Mouse (Mus musculus) forebrain, embryonic 16.5 days (tissue): ENCODE measurements around the gene Mmp17. TPM values are rescaled to one million over a fixed set of nuclear protein-coding genes. Genes with fewer than 3 reads are reported as not detected.
"Not testable (repeated sequence)": the region's sequence is repeated elsewhere in the genome, so short reads cannot be mapped to it uniquely, and the experiment has no call there.

ENCODE experiments used
- ATAC-seq: fragments of 200-750 bp; cut with Nextera tagmentation; 2 replicates; pipeline ENCODE4 v1.8.0; 2017; ENCODE audit warnings: mild to moderate bottlenecking, moderate library complexity
- H3K27ac ChIP-seq: fragments of 300-500 bp; sonication (generic); 2 replicates; pipeline ENCODE4 v1.5.1; 2014; ENCODE audit warnings: low read length, control low read depth
- H3K27me3 ChIP-seq: fragments of 300-500 bp; sonication (generic); replicated peaks from 2 replicates; pipeline ENCODE4 v1.6.1; 2014; ENCODE audit warnings: low read length; ENCODE audit not compliant: control insufficient read depth, insufficient read depth
- H3K36me3 ChIP-seq: fragments of 300-500 bp; sonication (generic); 2 replicates; pipeline ENCODE4 v1.6.1; 2014; ENCODE audit not compliant: control insufficient read depth, insufficient read depth
- H3K4me1 ChIP-seq: fragments of 300-500 bp; sonication (generic); replicated peaks from 2 replicates; pipeline ENCODE4 v1.6.1; 2014; ENCODE audit warnings: low read length; ENCODE audit not compliant: control insufficient read depth, insufficient read depth
- H3K4me2 ChIP-seq: fragments of 300-500 bp; sonication (generic); 2 replicates; pipeline ENCODE4 v1.6.1; 2014; ENCODE audit warnings: mild to moderate bottlenecking, low read length, control low read depth
- H3K4me3 ChIP-seq: fragments of 300-500 bp; sonication (generic); replicated peaks from 2 replicates; pipeline ENCODE4 v1.5.1; 2014; ENCODE audit warnings: mild to moderate bottlenecking, low read length, control low read depth
- H3K9ac ChIP-seq: fragments of 300-500 bp; sonication (generic); replicated peaks from 2 replicates; pipeline ENCODE4 v1.6.1; 2014; ENCODE audit warnings: low read depth, low read length, control low read depth
- H3K9me3 ChIP-seq: fragments of 300-500 bp; sonication (generic); 2 replicates; pipeline ENCODE4 v1.6.1; 2016; ENCODE audit warnings: low read length; ENCODE audit not compliant: control insufficient read depth
- WGBS: fragments of 180-500 bp; shearing (Covaris S2); extraction: QIAGEN DNeasy Blood & Tissue Kit; methylation state at CpG from one replicate; pipeline ENCODE4 v1.1.7; 2014; 5-methylcytosine and 5-hydroxymethylcytosine counted together
- polyA plus RNA-seq: library from polyadenylated mRNA; unstranded; fragments of >200 nt; fragmentation: Nextera tagmentation; extraction: Ambion mirVana; gene quantifications from 2 replicates; pipeline ENCODE4 v1.2.1, GENCODE M21; 2015

Gene Mmp17
- polyA plus RNA-seq, 1 experiment from 2014 or later: 20.2 TPM

DNA sequence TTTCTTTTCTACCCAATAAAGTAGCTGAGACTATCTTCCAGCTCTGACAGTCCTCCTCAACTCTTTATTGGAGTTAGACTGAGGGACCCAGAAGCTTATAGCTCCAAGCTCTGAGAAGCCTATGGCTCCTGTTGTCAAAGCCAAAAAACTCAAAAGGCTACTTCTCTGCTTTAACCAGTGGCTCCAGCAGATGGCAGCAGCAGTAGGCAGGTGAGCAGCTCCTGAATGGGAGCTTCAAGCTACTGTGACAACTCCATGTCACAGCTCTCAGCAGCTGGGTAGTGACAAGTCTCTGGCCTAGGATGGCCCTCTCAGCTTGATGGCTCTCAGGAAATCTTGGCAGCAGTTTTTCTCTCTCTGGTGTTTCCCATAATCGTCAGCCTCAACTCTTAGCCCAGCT, 27.1 kb downstream of the Mmp17 start:
- Histone ChIP-seq H3K9me3 (no peaks in the 10 kb centered on the region), H3K4me3 (no peak overlapping the region), H3K4me2 (no peak overlapping the region), H3K9ac (no peak overlapping the region), H3K27ac (no peak overlapping the region), H3K27me3 (no peaks in the 10 kb centered on the region), H3K4me1 (no peaks in the 10 kb centered on the region), H3K36me3 (peaks cover 4% of the 10 kb centered on the region)
- peak; percentile 59 for ATAC-seq
- WGBS: 0% methylated on average over 1 of the region's 1 CpGs

DNA sequence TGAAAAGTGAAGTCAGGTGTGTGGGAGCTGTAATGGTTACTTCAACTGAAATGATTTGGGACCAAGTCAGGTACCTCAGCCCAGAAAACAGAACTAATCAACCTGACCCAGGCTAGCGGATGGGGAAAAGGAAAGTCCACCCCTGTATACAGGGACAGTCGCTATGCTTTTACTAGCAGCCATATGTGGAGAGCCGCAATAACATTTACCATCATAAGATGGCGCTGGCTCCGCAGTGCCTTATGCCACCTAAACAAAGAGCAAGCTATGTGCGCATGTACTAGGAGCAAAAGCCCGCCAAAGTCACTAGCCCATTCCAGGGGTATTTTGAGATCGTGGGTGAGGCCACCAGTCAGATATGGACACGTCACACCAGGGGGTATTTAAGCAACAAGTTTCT, 36.6 kb downstream of the Mmp17 start:
- not testable (repeated sequence) for H3K4me3 ChIP-seq, H3K4me1 ChIP-seq, H3K9ac ChIP-seq, H3K36me3 ChIP-seq, H3K4me2 ChIP-seq, ATAC-seq, H3K27ac ChIP-seq, H3K27me3 ChIP-seq, H3K9me3 ChIP-seq
- 64% methylated on average over 9 of the region's 9 CpGs for WGBS

DNA sequence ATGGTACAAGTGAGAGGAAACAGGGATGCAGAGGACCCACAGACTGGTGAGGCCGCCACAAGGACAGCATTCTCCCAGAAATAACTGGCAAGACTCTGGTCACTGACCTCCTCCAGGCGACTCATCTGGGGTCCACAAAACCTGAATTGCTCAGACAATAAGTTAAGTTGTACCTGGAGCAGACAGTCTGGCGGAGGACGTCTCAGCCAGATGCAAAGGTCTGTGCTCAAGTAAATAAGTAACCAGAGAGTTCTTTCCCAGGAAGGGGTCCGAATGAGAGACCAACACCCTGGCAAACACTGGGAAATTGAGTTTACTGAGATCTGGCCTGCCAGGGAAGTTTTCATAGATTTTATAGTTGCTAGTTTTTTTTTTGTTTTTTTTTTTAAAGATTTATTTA, 37.4 kb downstream of the Mmp17 start:
- no peaks in the 10 kb centered on the region for H3K9me3 ChIP-seq
- no peak overlapping the region for H3K4me2 ChIP-seq
- H3K36me3 ChIP-seq: no peaks in the 10 kb centered on the region
- H3K27ac ChIP-seq: no peak overlapping the region
- no peak overlapping the region for H3K4me3 ChIP-seq
- WGBS: 88% methylated on average over 5 of the region's 5 CpGs
- no peak overlapping the region for H3K9ac ChIP-seq
- H3K27me3 ChIP-seq: no peaks in the 10 kb centered on the region
- ATAC-seq: no peak
- H3K4me1 ChIP-seq: no peaks in the 10 kb centered on the region

DNA sequence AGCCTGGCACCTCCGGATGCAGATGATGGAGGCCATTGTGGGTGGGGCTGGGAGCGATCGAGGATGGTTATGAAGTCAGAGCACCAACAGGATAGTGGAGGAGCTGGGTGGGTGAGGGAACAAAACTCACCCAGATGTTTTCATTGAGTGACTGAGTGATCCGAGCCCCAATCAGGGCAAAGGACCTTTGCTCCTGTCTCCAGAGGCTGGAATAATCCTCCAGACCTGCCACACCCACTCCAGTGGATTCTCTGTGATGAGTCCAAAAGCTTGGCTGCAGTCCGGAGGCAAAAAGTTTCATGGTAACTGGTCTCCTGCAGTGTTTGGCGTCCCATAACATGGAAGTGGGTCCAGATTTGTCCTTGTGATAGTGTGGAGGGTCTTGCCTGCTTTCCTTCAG, 42.1 kb downstream of the Mmp17 start:
- H3K4me1 ChIP-seq: no peaks in the 10 kb centered on the region
- H3K27me3 ChIP-seq: no peaks in the 10 kb centered on the region
- no peaks in the 10 kb centered on the region for H3K9me3 ChIP-seq
- H3K9ac ChIP-seq: no peak overlapping the region
- H3K36me3 ChIP-seq: no peaks in the 10 kb centered on the region
- no peak overlapping the region for H3K27ac ChIP-seq
- no peak overlapping the region for H3K4me3 ChIP-seq
- 90% methylated on average over 6 of the region's 6 CpGs for WGBS
- no peak overlapping the region for H3K4me2 ChIP-seq
- ATAC-seq: no peak

DNA sequence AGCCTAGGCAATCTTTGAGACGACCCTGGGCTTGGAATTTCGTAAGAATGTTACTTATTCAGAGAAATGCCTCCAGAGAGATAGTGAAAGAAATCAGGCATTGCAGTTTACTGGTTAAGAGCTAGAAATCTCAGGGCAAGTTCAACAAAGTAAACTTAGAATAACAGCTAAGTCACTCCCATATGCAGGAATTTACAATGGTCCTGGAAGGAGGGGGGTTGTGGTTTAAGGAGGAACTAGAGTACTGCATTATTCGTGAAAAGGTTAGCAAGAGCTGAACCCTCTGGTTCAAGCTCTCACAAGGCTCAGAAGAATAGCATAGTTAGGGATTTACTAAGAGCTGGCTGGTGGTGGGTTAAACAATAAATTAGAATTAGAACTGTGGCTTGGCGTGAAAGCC, 42.6 kb downstream of the Mmp17 start:
- not testable (repeated sequence) for H3K27ac ChIP-seq, H3K4me1 ChIP-seq, H3K4me3 ChIP-seq, H3K4me2 ChIP-seq, H3K9me3 ChIP-seq, ATAC-seq, H3K27me3 ChIP-seq, H3K9ac ChIP-seq, H3K36me3 ChIP-seq
- 83% methylated on average over 4 of the region's 4 CpGs for WGBS

DNA sequence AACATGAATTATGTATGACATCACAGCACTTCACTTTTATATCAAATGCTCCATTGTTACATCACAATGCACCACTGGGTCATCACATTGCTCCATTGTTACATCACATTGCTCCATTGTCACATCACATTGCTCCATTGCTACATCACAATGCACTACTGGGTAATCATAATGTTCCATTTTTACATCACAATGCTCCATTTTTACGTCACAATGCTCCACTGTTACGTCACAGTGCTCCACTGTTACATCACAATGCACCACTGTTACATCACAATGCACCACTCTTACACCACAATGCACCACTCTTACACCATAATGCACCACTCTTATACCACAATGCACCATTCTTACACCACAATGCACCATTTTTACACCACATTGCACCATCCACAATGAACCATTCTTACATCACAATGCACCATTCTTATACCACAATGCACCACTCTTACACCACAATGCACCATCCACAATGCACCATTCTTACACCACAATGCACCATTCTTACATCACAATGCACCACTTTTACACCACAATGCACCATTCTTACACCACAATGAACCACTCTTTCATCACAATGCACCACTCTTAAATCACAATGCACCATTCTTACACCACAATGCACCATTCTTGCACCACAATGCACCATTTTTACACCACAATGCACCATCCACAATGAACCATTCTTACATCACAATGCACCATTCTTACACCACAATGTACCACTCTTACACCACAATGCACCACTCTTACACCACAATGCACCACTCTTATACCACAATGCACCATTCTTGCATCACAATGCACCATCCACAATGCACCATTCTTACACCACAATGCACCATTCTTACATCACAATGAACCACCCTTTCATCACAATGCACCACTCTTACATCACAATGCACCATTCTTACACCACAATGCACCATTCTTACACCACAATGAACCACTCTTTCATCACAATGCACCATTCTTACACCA, 48.6 kb downstream of the Mmp17 start:
- not testable (repeated sequence) for H3K4me1 ChIP-seq, H3K9ac ChIP-seq, H3K4me2 ChIP-seq, H3K4me3 ChIP-seq, H3K9me3 ChIP-seq, H3K27ac ChIP-seq, H3K27me3 ChIP-seq, ATAC-seq, H3K36me3 ChIP-seq
- 88% methylated on average over 2 of the region's 2 CpGs for WGBS

DNA sequence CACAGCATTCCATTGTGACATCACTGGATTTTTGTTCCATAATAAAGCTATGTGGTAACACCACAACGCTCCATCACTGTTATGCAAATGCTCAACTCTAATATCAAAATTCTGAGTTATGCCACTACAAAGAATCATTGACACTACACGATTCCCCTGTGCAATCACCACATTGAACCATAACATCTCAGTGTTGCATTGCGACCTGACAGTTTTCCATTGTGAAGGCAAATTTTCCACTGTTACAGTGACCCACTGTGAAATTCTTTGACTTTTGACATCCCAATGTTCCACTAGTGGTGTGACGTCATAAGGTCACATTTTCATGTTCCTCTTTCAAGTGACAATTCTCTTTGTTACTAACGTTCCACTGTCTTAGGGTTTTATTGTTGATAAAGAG, 66.9 kb downstream of the Mmp17 start:
- WGBS: 96% methylated on average over 5 of the region's 5 CpGs
- Histone ChIP-seq H3K9ac (no peak overlapping the region), H3K4me2 (no peak overlapping the region), H3K27ac (no peak overlapping the region), H3K9me3 (no peaks in the 10 kb centered on the region), H3K27me3 (no peaks in the 10 kb centered on the region), H3K4me1 (no peaks in the 10 kb centered on the region), H3K36me3 (peaks cover 3% of the 10 kb centered on the region), H3K4me3 (no peak overlapping the region)
- no peak for ATAC-seq

DNA sequence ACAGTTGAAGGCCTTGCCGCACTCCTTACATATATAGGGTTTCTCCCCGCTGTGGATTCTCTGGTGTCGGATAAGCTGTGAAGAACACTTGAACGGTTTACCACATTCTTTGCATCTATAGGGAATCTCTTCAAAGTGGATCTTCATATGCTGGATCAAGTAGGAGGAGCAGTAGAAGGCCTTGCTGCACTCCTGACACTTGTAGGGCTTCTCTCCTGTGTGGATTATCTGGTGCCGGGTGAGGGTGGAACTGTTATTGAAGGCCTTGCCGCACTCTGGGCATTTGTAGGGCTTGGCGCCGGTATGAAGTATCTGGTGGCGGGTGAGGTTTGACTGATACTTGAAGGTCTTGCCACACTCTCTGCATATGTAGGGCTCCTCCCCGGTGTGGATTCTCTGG, 73.0 kb downstream of the Mmp17 start:
- H3K9ac ChIP-seq: no peak overlapping the region
- peaks cover 23% of the 10 kb centered on the region for H3K36me3 ChIP-seq
- H3K27ac ChIP-seq: no peak overlapping the region
- H3K27me3 ChIP-seq: no peaks in the 10 kb centered on the region
- H3K4me2 ChIP-seq: no peak overlapping the region
- 98% methylated on average over 10 of the region's 10 CpGs for WGBS
- no peak overlapping the region for H3K4me3 ChIP-seq
- H3K9me3 ChIP-seq: no peaks in the 10 kb centered on the region
- no peak for ATAC-seq
- H3K4me1 ChIP-seq: no peaks in the 10 kb centered on the region

DNA sequence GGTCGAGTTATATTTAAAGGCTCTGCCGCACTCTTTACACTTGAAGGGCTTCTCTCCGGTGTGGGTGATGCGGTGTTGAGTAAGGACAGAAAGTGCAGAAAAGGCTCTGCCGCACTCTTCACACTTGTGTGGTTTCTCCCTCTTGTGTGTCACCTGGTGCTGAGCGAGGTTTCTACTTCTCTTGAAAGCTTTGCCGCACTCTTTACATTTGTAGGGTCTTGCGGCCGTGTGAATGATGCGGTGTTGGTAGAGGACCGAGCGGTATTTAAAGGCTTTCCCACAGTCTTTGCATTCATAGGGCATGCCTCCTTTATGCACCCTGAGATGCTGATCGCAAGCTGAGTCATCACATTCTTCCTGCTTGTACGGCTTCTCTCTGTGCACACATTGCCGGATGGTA, 74.0 kb downstream of the Mmp17 start:
- peaks cover 23% of the 10 kb centered on the region for H3K36me3 ChIP-seq

More for the DNA sequence above, 74.0 kb downstream of the Mmp17 start:
- Histone ChIP-seq H3K4me3 (no peak overlapping the region), H3K4me2 (no peak overlapping the region), H3K4me1 (no peaks in the 10 kb centered on the region), H3K27me3 (no peaks in the 10 kb centered on the region), H3K9ac (no peak overlapping the region), H3K9me3 (no peaks in the 10 kb centered on the region), H3K27ac (no peak overlapping the region)
- no peak for ATAC-seq
- 95% methylated on average over 15 of the region's 15 CpGs for WGBS
